Mouse (Mus musculus): ENCODE results near the gene Lrrc1.

- TF ChIP-seq CTCF (IDR thresholded peaks at IDR 0.05) = no peak
- TF ChIP-seq POLR2A (IDR thresholded peaks at IDR 0.05; ENCODE audit: insufficient read depth, low read depth, low read length) = no peak
- no peak for TF ChIP-seq EP300 (IDR thresholded peaks at IDR 0.05; ENCODE audit: insufficient read depth, low read depth, low read length)
Measured at GRCm38 (mm10) chr9:77452046-77452807, 92.4 kb downstream of the Lrrc1 start.

All from heart, adult 2 months (tissue).